In genomic region chr11:97362943-97363643, GRCm38 (mm10) we compare ENCODE assay signal across 1 mouse cellular context.
TF ChIP-seq lines count a peak whose summit lies in the region.

No protein-coding gene starts in this region.

TF ChIP-seq in CH12.LX, 34 proteins besides CTCF, POLR2A, EP300 and RAD21 (continued from another document):
- TF ChIP-seq POLR2AphosphoS2 (IDR thresholded peaks at IDR 0.05; ENCODE audit: low read depth, low read length) (no peak), MXI1 (IDR thresholded peaks at IDR 0.05; ENCODE audit: low read depth, low read length) (0 out of 2 replicates have a peak, but pooled peaks have one; percentile 3), USF1 (IDR thresholded peaks at IDR 0.05; ENCODE audit: low read depth, low read length) (no peak), BHLHE40 (IDR thresholded peaks at IDR 0.05; ENCODE audit: low read depth, low read length) (no peak), E2F4 (IDR thresholded peaks at IDR 0.05; ENCODE audit: insufficient replicate concordance, low read depth, low read length) (no peak), IRF4 (IDR thresholded peaks at IDR 0.05; ENCODE audit: low read depth, low read length) (peak; percentile 25; the same call in 1 of the 2 replicates), CHD2 (IDR thresholded peaks at IDR 0.05; ENCODE audit: low read length) (0 out of 2 replicates have a peak, but pooled peaks have one; percentile 31), CHD1 (IDR thresholded peaks at IDR 0.05; ENCODE audit: low read depth, low read length) (peak; percentile 70; the same call in 1 of the 2 replicates), MAFK (IDR thresholded peaks at IDR 0.05; ENCODE audit: insufficient replicate concordance, low read length) (no peak), JUND (conservative IDR thresholded peaks at IDR 0.05; ENCODE audit: low read depth, low read length) (no peak), MAZ (IDR thresholded peaks at IDR 0.05; ENCODE audit: low read depth, low read length) (no peak), MEF2A (IDR thresholded peaks at IDR 0.05; ENCODE audit: borderline replicate concordance, low read depth, low read length) (peak; percentile 88), NRF1 (IDR thresholded peaks at IDR 0.05; ENCODE audit: low read depth, low read length) (no peak)
TF ChIP-seq in CH12.LX: peak in this region for 11.
